Mouse (Mus musculus): ENCODE results near the gene Cxcl10.

The Cxcl10 gene

DNA sequence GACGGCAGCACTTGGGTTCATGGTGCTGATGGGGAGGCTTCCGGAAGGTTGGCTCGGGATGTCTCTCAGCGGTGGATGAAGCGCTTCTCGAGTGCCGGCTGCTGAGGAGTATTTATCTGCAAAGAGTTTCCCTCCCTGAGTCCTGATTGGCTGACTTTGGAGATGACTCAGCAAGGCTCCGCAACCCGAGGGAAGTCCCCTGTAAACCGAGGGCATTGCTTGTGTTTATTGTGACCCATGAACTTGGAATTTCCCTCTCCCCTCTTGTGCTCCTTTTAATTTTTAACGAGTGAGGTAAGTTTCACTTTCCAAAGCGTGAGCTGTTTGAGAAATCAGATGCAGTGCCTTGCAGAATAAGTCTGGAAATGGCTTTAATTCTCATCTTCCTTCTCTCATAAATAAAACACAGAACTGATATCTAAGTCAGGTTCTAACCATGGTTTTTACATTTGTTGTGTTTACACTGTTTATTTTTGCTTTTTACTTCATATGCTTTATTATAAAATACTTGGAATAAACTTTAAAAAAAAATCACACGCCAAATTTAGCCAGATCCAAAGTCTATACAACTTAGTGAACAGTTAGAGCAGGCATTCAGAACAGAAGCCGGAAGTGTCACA is at the start of gene Cxcl10:
TSS of gene Cxcl10 (minus strand) at position 96 of the 620 bp plus-strand sequence.
- peak; percentile 52 to 54 for DNase-seq

DNA sequence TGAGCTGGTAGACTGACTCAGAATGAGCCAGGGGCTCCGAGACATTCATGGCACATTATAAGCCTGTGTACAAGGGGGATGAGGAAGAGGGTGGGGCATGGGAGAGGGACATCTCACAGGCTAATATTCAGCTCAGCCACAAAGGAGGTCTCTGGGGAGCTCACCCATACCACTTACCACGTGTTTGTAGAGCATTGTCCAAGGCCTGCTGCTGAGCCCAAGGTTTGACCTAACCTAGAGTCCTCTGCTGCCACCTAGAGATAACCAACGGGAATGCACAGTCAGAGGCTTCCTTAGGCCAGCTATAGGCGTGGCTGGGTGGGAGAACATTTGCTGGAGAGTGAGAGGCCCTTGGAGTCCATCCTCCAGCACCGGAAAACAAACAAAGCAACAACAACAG is 49.5 kb upstream of the Cxcl10 start:
- peak; percentile 92 to 94 for DNase-seq

- DNase-seq, result no peak
Observed at GRCm38 (mm10) chr5:92396476-92396875, 47.8 kb upstream of the Cxcl10 start.

DNA sequence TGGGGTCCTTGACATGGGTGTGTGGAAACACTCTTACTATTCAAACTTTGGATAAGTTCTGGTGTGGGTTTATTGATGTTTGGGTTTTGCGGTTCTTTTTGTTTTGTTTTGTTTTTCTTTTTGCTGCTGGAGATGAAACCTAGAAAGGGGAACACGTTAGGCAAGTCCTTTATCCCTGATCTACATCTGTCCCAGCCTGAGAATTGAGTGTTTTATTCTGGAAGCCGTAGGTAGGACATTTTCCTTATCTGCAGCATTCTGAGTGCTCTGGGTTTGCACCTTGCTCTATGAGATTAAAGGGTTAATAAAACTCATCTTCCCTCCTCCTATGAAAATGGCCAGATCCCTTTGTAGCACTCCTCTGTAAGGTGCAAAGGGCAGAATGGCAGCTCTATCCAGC is 47.1 kb upstream of the Cxcl10 start:
- no peak for DNase-seq

GRCm38 (mm10) chr5:92393863-92394262 is 45.2 kb upstream of the Cxcl10 start:
- DNase-seq, result no peak

DNA sequence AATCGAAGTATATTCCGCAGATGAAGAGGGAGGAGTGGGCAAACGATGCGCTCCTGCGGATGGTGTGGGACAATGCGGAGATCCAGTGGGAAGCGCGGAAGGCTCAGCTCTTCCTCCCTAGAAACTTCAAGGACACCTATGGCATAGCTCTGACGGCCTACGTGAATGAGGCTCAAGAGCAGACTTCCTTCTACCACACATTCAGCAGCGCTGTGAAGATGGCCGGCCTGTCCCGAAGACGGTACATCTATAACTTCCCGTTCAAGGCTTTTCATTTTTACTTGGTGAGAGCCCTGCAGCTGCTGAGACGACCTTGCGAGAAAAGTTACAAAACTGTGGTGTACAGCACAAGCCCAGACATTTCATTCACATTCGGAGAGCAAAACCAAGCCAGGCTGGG is 43.9 kb upstream of the Cxcl10 start:
- DNase-seq, result no peak

DNA sequence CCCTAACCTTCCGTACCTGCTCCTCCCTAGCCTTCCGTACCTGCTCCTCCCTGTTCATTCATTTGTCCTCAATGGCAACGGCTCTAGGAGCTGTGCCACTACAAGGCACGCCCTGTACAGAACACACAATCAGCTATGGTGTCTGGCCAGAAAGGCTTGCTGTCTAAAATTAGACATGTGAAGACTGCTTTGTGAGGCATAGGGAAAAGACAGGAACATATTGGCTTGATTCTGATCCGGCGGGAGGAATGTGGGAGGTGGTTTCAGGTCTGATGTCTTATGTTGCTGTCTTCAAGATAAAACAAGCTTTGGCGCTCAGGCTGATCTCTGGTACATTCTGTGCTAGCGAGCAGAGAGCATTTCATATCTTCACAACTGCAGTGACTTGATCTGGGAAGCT is 41.9 kb upstream of the Cxcl10 start:
- DNase-seq, result no peak

DNA sequence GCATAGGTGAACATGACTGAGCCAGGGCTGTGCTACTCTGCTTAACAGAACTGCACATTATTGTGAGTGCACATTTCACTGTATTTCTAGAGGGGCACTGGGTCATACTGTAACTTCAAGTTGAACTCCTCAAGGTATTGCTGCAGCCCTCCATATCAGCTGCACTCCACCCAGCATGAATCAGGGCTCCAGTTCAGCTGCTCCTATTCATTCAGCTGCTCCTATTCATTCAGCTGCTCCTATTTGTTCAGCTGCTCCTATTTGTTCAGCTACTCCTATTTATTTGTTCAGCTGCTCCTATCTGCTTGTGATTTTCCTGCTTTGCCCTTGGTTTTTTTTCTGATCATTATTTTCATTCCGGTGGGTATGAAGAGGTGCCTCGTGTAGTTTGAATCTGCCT is 41.3 kb upstream of the Cxcl10 start:
- no peak for DNase-seq

- no peak for DNase-seq
Observed at GRCm38 (mm10) chr5:92387433-92387832, 38.7 kb upstream of the Cxcl10 start.

- no peak for DNase-seq
Observed at GRCm38 (mm10) chr5:92386643-92387042, 38.0 kb upstream of the Cxcl10 start.

- DNase-seq, result no peak
Observed at GRCm38 (mm10) chr5:92386102-92386501, 37.4 kb upstream of the Cxcl10 start.

GRCm38 (mm10) chr5:92384855-92385254 is 36.2 kb upstream of the Cxcl10 start:
- no peak for DNase-seq

DNA sequence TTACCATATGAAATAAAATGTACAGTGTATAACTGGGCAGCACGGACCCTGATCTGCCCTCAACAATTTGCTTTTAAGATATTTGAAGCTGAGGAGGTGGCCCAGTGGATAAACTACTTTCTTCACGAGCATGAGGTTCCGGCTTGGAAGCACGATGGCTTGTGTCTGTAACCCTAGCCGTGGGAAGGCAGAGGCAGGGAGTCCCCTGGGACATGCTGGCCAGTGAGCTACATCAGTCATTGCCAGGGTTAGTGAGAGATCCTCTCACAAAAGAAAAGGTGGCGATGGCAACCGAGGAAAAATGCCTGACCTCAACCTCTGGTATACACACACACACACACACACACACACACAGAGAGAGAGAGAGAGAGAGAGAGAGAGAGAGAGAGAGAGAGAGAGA is 35.1 kb upstream of the Cxcl10 start:
- no peak for DNase-seq

- DNase-seq, result no peak
Observed at GRCm38 (mm10) chr5:92382349-92382679, 33.6 kb upstream of the Cxcl10 start.

DNA sequence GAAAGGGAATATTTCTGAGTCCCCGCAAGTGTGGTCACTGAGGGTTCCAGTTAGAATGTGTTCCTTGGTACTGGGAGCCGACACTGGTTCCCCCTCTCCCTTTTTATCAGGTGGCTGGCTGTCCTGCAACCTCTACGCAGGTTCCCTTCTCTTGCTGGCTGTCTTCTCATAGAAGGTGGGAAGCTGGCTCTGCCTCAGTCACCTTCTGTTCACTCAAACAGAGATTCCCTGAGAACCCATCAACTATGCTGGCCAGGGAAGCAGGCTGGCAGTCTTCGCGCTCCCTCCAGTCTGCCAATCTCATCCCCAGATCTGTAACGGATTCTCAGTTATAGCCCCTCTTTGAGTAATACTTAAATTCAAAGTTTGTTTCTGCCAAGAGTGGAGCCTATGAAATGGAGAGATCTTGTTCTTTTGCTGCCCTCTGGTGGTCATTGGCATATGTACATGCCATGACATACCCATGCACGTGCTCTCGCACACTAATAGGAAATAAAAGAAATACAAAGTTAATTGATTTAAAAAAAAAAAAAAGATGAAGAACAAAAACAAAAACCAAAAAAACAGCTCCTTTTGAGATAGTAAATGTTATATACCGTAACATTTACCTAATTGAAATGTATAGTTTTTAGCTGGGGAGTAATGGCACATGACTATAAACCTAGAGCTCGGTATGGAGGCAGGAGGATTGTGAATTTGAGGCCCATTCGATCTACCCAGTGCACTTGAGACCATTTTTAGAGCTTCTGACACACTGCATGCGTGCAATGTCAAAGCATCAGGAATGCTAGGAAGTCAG is 33.1 kb upstream of the Cxcl10 start:
- peak; percentile 90 to 94 for DNase-seq

DNA sequence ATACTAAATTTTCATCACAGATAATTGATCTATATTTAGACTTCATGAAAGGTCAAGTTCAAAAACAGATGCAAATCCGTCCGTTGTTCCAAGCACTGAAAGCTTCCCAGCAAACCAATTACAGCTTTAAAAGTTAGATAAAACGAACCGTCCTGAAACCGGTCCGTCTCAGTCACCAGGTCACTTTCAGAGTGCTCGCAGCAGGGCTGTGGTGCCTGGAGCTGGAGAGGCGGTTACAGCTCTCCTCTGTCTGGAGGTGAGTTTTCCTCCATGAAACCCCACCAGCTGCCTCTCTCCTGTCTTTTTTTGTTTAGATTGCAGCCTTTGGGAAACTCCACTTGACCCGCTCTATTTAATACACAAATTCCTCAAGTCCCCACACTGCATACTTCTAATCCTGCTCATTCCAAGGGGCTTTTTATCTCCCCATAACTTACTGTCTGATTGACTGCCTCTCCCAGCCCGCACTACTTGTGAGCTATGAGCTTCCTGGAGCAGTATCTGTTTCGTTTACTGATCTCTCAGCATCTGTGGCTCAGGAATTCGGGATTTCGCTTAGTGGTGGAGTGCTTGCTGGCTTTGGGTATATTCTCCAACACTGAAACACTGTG is 28.2 kb upstream of the Cxcl10 start:
- DNase-seq, result no peak

DNA sequence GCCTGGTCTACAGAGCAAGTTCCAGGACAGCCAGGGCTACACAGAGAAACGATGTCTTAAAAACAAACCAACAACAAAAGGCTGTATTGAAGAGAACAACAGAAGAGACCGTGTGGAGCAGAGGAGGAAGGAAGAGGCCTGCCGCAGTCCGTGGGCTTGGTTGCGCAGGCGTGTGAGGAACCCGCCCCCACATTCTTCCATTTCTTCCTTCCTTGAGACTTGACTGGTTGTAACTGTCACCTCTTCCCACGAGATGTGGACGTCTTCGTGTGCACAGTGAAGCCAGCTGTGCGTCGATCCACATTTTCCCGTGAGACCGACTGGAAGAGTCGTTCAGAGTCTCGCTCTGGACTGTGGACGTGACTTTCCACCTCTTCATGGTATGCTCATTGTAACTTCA is 26.7 kb upstream of the Cxcl10 start:
- DNase-seq, result no peak

DNA sequence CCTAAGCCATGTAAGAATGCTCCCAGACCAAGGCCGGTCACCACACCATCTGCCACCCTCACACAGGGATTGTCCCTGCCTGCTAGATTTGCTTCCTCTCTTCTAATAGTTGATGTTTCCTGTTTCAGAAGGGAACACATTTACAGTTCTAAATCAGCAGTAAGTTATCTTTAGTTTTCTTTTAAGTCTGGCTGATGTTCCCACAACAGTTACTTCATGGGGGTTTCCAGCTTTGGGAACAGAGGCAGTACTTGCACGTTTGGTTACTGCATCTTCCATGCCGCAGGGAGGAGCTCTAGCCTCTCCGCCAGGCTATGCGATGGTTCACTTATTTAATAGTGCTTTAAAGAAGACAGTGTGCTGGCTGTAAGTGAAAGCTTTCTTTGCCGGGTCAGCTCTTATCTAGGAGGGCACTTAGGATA is 26.0 kb upstream of the Cxcl10 start:
- DNase-seq, result peak; percentile 63 to 64

GRCm38 (mm10) chr5:92372605-92373004 is 23.9 kb upstream of the Cxcl10 start:
- DNase-seq, result no peak

DNA sequence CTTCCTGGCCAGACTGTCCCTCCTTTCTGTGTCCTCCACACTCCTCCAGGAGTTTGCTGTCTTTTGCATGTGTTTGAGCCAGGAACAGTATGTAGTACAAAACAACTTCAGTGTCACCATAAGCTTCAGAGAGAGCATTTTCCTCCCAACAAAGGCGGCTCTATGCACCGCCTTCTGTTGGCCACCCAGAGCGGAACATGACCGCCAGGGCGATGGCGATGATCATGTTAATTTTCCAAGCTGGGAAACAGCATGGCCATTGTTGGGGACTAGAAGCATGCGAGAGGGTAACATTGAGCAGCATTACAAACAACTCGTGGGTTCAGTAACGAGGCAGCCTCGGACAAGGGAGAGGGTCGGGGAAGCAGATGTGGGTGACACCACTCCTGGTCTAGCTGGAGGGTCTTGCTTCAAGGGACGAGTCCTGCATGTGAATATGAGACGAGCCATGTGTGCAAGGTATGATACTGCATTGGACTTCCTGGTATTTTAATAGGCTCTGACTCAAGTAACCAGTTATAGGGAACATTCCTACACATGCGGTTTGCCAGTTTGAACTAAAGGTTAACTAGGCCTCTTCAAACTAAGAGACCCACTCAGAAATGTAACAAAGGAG is 22.8 kb upstream of the Cxcl10 start:
- no peak for DNase-seq

DNA sequence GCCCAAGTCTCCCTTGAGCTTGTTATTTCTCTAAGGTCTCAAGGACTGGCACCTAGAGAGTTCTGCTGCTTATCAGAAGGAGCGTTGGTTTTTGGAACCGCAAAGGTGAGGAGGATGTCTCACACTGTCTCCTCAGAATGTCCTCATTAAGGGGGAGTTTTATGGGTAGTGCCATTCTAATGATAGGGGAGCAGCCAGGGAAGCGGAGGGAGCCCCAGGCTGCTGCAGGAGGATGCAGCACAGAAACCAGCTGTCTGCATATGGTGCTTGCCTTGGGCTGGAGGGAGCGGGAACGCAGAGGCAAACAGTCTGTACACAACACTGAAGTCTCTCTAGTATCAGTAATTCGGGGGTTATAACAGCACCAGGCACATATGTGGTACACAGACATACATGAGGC is 22.2 kb upstream of the Cxcl10 start:
- DNase-seq, result no peak

DNA sequence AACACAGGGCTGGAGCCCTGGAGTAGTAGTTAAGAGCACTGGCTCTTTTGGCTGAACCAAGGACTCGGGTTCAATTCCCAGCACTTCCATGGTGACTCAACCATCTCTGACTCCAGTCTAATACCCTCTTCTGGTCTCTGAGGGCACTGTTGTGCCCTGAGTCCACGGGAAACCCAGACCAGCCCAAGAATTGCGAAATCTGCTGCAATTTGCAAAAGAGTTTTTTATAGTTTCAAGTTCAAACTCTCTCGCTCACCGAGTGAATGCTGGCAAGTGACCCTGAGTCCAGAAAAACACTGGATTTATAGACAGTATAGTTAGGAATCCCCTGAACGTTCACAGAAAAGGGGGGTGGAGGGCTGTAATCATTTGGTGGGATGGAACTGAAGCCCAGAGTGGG is 21.7 kb upstream of the Cxcl10 start:
- DNase-seq, result no peak

- DNase-seq, result peak; percentile 87 to 93
Observed at GRCm38 (mm10) chr5:92369151-92369994, 20.7 kb upstream of the Cxcl10 start.
